Mouse (Mus musculus) frontal cortex, postnatal 36 days (tissue): ENCODE data around the gene Supt7l.

Source experiments
- DNase-seq, 2 experiments: peaks; one replicate each; pipeline ENCODE4 v3.0.0; 2022; ENCODE audit warnings: low spot score in 2 of 2

Supt7l gene

GRCm38 (mm10) chr5:31492031-31492430 lies 35.6 kb downstream of the Supt7l start:
- DNase-seq = no peak

GRCm38 (mm10) chr5:31489116-31489769 lies 38.4 kb downstream of the Supt7l start:
- no peak for DNase-seq

GRCm38 (mm10) chr5:31487889-31488288 lies 39.7 kb downstream of the Supt7l start:
- DNase-seq = no peak

- DNase-seq = no peak
Observed at GRCm38 (mm10) chr5:31485440-31485839, 42.2 kb downstream of the Supt7l start, which contains the start of gene 4930548H24Rik. 4930548H24Rik (plus strand) TSS chr5:31485740.

GRCm38 (mm10) chr5:31480536-31480935 lies 47.1 kb downstream of the Supt7l start:
- no peak for DNase-seq

- DNase-seq = peak in 1 of 2 experiments; percentile 39
Observed at GRCm38 (mm10) chr5:31470334-31470733, 57.3 kb downstream of the Supt7l start.

GRCm38 (mm10) chr5:31469711-31470110 lies 57.9 kb downstream of the Supt7l start:
- DNase-seq = no peak

- DNase-seq = no peak
Observed at GRCm38 (mm10) chr5:31467798-31468197, 59.8 kb downstream of the Supt7l start.
